Mouse (Mus musculus): Measurements from ENCODE around the gene Celsr3.

The Celsr3 gene

DNA sequence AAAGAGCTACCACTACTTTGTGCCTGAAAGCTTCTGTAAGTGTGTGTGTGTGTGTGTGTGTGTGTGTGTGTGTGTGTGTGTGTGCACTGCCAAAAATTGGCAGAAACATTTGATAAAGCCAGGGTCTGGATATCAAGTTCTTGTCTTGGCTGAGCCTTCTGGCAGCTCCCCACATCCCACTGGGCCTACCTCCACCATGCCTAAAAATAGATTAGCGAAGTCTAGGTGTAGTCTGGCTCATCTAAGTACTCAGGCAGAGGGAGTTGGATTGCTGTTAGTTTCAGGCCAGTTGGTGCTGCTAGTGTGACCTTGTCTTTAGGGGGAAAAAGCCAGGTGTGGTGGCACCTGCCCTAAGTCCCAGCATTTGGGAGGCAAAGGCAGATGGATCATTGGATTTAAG, 19.3 kb upstream of the Celsr3 start:
- no peak for DNase-seq (ENCODE audit: low spot score)

DNA sequence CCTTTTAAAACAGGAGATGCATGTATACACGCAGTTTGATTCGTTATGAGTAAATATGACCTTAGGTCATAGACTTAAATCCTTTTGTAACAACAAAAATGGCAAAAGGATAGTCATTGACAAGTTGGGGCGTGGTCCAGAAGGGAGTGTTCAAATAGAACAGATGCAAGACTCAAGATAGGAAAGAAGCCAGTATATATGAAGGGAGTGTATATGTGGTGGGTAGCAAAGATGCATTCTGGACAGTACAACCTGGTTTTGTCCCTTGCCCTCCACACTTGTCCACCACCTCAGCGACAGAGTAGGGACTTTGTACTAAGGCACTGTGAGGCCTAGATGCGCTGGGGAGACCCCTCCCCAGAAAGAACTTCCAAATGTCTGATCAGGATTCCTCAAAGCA, 18.4 kb upstream of the Celsr3 start:
- no peak for DNase-seq (ENCODE audit: low spot score)

DNA sequence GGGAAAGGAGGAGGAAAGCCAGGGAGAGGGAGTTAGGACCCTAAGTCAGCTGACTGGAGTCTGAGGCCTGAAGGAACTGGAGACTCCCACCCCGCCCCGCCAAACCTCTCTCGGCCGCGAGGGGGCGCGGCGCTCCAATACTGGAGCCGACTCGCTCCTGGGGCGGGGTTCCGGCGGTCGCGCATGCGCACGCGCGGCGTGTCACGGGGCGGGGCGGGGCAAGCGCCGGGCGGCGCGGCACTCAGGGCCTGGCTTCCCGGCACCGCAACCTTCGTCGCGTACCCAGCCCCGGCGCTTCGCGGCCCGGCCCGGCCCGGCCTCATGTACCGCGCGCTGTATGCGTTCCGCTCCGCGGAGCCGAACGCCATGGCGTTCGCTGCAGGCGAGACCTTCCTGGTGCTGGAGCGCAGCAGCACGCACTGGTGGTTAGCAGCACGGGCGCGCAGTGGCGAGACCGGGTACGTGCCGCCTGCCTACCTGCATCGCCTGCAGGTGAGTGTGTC, 17.9 kb upstream of the Celsr3 start, which contains the start of gene Nckipsd:
TSS of gene Nckipsd (plus strand) at position 206 of the 503 bp plus-strand sequence.
- peak; percentile 92 for DNase-seq (ENCODE audit: low spot score)

DNA sequence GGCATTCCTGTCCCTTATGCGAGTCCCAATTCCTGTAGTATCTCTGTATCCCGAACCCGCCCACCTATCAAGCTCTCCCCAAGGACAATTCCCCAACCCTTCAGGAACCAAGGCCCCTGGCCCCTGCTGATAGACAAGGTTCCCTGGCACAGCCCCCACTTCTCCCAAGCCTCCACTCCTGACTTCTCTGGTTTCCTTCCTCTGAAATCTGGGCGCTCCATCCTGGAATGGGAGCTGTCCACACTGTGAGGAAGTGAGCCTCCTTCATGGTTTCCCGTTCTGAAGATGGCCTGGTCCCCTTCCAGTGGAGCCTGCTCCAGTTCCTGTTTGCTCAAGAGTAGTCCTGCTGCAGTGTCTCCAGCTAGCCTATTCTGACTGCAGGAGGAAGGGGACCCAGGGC, 16.9 kb upstream of the Celsr3 start:
- no peak for DNase-seq (ENCODE audit: low spot score)

DNA sequence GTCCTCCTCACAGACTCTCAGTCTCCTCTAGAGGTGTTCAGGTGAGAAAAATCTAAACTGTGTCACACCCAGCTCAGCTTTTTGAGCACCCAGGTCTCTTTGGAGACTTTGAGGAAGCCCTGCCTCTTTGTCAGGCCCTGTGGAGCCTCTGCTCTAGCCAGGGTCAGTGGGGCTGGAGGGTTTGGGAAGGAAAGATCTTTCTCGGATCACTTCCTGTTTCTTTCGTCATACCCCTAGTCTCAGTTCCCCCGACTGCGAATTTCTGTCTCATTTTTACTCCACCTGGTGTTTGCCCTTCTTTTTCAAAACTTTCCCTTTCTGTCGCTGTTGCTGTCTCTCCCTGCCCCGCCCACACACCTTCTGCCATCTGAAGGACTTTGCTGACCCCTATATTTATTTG, 16.4 kb upstream of the Celsr3 start:
- DNase-seq (ENCODE audit: low spot score): no peak

DNA sequence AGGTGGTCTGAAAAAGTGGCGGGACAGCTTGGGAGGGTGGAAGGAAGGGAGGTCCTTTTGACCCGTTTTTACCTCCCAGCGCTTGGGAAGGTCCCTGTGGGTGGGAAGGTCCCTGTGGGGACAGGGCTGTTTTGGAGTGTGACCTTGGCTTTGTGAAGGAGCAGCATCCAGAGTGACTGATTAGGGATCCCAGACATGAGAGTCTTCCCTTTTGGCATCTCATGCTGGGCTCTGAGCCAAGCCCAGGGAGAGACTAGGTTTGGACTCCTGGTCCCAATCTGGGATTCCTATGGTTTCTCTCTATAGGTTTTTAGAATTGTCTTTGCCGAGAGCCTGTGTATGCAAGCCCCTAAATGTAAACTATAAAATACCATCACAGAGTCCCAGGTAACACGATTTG, 15.6 kb upstream of the Celsr3 start:
- DNase-seq (ENCODE audit: low spot score): no peak

DNA sequence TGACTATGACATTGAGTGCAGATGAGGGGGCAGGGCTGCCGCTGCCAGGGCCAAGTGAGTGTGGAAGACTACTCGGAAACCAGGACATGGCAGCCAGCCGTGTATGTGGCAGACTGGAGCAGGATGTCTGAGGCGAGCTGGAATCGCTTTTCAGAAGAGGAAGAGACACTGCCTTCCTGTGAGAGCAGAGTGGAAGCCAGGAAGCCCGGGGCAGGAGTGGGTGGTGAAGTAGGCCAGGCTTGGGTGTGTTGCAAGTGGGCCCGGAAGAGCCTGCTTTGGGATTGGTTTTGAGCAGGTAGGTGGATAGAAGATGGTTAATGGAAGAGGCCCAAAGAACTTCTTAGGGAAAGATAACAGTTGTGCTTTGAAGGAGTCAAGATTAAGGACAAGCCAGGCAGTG, 10.6 kb upstream of the Celsr3 start:
- DNase-seq (ENCODE audit: low spot score): no peak

DNA sequence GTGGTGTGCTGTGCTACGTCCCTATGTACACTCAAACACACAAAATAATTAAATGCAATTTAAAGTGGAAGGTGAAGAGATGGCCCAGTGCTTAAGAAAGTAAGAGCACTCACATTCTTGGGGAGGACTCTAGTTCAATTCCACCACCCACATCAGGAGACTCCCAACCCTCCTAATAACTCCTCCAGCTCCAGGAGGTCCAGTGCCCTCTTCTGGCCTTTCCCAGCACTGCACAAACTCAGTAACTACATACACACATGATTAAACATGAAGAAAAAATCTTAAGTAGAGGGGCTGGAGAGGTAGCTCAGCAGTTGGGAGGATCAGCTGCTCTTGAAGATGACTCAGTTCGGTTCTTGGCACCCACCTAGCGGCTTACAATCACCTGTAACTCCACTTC, 6.6 kb upstream of the Celsr3 start:
- peak; percentile 69 for DNase-seq (ENCODE audit: low spot score)

DNA sequence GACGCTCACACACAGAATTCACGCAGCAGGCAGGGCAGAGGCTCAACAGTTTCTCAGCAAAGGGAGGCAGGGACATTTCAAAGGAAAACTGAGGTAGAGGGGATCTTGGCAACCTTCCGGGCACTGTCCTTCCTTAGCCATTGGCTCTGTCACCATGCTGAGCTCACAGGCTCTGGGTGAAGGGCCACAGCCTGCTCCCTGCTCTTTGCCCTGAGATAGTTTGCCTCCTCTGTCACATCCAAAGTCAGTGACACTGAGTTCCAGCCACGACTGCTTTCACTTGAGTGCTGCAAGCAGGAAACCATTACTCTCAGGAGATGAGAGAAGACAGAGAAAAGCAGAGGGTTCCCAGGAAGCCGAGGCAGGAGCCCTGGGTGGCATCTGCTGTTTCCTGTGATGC, 6.0 kb upstream of the Celsr3 start:
- DNase-seq (ENCODE audit: low spot score): no peak

DNA sequence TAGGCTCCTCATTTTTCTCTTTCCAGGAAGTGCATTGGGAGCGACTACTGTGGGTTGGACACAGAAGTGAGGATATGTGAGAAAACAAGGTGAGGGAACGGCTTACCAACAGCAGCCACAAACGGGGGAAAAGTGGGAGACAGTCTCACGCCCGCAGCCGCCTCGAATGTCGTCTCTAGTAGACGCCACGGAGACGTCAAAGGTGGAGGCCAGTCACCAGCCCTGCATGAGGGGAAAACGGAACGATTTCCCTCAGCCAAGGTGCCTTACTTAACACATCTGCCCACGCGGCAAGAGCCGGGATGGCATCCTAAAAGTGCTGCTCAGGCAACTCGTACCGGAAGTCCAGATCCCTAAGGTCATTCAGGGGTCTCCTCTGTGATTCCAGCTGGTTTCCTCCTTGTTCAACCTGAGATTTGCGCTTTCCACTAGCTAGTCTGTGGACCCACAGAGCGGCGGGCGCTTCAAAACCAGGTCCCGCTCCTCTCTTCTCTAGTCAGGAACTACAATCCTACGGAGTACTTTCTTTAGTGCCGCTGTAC, 1.9 kb upstream of the Celsr3 start:
- DNase-seq (ENCODE audit: low spot score): no peak

DNA sequence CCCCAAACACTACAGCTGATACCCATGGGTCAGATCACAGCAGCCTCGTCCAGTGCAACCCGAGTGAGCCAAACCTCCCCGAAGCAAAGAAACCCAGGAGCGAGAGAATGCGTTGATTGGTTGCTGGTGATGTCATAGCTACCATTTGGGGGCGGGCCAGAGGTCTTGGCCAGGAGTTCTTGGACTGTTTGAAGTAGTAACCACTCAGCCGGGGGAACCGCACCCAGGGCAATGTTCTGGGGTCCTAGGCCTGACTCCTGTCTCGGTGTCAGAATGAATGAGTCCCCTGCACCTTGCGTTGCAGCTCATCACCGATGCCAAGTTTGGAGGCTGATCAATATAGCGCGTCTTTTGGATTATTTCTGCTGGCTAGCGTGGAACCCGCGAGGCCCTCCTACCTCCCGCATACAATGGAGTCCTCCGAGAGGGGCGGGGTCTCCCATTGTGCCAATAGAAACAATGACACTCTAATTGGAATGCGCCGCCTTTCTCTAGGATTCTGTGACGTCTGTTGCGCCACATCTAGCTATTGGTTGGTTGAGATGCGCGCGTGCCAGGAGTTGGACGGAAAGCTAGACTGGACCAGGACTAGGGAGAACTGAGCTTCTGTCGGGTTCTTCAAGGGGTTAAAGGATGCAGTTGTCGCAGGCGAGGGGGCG, 1.2 kb upstream of the Celsr3 start:
- DNase-seq (ENCODE audit: low spot score): peak; percentile 90

DNA sequence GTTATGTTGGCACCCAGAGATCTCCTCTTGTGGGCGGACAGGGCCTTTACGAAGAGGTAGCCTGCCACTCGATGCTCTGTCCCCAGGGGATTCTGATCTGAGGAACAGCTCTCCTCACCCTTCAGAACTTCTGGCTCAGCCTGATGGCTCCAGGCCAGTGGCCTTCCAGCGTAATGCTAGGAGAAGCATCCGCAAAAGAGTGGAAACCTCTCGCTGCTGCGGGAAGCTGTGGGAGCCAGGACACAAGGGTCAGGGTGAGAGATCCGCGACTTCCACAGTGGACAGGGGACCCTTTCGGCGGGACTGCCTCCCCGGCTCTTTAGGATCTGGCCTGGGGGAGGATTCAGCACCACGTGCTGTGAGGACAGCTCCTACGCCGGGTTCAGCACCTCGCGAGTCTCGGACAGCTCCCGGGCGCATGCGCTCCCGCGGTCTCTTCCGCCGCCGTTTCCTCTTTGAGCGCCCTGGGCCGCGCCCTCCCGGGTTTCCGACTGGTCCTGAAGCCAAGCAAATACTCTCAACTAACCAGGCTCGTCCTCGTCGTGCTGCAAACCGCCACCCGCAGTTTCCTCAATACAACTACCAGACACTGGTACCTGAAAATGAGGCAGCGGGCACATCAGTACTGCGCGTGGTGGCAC, 700 bp downstream of the Celsr3 start:
- peak; percentile 57 for DNase-seq (ENCODE audit: low spot score)

DNA sequence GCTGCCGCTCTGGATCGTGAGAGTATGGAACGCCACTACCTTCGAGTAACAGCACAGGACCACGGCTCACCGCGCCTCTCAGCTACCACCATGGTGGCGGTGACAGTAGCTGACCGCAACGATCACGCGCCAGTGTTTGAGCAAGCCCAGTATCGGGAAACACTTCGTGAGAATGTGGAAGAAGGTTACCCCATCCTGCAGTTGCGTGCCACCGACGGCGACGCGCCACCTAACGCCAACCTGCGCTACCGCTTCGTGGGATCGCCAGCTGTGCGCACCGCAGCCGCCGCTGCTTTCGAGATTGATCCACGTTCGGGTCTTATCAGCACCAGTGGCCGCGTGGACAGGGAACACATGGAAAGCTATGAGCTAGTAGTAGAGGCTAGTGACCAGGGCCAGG, 1.3 kb downstream of the Celsr3 start:
- no peak for DNase-seq (ENCODE audit: low spot score)

DNA sequence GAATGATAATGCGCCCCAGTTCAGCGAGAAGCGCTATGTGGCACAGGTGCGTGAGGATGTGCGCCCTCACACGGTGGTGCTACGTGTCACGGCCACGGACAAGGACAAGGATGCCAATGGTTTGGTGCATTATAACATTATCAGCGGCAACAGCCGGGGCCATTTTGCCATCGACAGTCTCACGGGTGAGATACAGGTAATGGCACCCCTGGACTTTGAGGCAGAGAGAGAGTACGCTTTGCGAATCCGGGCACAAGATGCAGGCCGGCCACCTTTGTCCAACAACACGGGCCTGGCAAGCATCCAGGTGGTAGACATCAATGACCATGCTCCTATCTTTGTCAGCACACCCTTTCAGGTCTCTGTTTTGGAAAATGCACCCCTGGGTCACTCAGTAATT, 1.8 kb downstream of the Celsr3 start:
- DNase-seq (ENCODE audit: low spot score): no peak

DNA sequence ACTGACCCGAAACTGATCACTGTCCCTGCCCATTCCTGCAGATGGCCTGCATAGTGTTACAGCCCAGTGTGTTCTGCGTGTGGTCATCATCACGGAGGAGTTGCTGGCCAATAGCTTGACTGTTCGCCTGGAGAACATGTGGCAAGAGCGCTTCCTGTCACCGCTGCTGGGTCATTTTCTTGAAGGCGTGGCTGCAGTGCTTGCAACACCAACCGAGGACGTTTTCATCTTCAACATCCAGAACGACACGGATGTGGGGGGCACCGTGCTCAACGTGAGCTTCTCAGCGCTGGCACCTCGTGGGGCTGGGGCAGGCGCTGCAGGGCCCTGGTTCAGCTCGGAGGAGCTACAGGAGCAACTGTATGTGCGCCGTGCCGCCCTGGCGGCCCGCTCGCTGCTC, 5.5 kb downstream of the Celsr3 start:
- no peak for DNase-seq (ENCODE audit: low spot score)

DNA sequence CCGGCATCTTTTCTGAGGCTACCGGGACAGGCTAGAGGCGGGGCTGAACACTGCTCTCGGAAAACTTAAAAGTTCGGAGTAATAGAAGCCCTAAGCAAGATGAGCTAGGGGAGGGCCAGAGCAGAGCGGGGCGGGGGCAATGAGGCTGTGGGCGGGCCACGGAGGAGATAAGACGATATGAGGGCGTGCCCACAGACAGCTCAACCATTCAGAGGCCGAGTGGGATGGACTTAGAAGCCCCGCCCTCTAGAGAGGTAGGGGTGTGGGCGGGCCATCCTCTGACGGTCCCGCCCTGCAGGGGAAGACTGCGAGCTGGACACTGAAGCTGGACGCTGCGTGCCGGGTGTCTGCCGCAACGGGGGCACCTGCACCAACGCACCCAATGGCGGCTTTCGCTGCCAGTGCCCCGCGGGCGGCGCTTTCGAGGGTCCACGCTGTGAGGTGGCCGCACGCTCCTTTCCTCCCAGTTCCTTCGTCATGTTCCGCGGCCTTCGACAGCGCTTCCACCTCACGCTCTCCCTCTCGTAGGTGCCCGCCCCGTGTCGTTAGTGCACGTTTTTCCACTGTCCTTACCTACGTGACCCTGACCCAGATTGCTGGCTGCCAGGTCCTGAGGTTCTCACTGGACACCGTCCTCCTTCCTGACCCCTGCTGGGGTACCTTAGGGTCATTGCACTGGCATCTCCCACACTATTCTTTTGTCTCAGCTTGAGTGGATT, 6.4 kb downstream of the Celsr3 start:
- peak; percentile 82 for DNase-seq (ENCODE audit: low spot score)

DNA sequence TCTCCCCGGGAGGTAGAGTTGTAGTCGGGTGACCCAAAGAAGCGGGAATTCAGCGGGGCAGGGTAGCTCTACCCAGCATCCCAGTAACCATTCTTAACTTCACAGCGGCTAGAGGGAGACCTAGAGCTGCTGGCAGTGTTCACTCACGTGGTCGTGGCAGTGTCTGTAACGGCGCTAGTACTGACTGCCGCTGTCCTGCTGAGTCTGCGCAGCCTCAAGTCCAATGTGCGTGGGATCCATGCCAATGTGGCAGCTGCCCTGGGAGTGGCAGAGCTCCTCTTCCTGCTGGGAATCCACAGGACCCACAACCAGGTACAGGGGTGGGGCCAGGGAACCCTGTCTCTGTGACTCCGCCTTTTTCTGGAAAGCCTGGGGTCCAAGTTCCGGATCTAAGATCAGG, 16.9 kb downstream of the Celsr3 start:
- peak; percentile 69 for DNase-seq (ENCODE audit: low spot score)

DNA sequence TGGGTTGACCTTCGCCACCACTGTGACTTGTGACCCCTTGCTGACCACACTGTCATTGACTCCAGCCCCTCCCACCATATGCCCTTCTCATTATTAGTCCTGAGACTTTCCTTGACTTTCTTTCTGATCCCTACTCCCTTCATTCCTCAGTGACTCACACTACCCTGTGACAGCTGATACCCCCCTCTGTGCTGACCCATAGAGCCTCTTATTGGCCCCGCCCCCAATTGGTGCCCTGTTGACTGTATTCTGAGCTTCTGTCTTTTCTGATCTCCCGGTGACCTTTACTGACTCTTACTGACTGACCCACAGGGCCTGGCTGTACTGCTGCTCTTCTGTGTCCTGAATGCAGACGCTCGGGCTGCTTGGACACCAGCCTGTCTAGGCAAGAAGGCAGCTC, 19.3 kb downstream of the Celsr3 start:
- no peak for DNase-seq (ENCODE audit: low spot score)

DNA sequence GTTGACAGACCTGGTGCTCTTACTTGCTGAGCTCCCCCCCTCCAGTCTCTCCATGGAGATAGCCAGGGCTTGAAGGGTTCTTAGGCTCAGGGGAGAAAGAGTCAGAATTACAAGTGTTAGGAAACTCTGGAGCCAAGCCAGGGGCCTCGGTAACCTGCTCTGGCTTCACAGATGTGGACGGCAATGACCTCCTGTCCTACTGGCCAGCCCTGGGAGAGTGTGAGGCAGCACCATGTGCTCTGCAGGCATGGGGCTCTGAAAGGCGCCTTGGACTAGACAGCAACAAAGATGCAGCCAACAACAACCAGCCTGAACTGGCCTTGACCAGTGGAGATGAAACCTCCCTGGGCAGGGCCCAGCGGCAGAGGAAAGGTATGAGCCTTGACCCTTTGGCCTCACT, 21.3 kb downstream of the Celsr3 start:
- DNase-seq (ENCODE audit: low spot score): no peak

DNA sequence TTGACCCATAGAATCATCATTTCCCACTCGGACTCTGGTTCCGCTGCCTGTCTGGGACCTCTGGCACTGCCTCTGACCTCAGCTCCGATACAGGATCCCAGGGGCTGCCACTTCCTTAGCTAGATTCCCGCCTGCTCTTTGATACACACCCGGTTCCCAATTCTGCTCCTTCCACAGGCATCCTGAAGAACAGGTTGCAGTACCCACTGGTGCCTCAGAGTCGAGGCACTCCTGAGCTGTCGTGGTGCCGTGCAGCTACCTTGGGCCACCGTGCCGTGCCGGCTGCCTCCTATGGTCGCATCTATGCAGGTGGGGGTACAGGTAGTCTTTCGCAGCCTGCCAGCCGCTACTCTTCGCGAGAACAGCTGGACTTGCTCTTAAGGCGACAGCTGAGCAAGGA, 22.3 kb downstream of the Celsr3 start:
- no peak for DNase-seq (ENCODE audit: low spot score)

DNA sequence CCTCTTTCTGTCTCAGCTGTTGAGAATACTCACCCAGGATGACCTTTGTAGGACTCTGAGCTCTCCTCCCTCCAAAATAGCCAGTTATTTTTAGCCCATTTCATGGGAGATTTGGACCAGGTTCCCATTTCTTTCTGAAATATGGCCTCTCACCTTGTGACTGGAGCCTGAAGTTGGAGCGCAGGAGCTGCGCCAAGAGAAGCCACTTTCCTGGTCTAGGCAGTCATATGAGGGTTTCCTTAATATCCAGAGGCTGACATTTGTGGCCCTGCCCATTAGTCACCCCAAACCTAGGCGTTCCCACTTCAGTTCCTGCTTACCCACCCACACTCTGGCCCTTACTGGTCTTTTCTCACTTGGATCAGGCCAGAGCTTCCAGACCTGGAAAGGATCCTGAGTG, 26.9 kb downstream of the Celsr3 start, which contains the start of gene Slc26a6:
TSS of gene Slc26a6 (plus strand) at position 308 of the 400 bp plus-strand sequence.
- DNase-seq (ENCODE audit: low spot score): no peak

DNA sequence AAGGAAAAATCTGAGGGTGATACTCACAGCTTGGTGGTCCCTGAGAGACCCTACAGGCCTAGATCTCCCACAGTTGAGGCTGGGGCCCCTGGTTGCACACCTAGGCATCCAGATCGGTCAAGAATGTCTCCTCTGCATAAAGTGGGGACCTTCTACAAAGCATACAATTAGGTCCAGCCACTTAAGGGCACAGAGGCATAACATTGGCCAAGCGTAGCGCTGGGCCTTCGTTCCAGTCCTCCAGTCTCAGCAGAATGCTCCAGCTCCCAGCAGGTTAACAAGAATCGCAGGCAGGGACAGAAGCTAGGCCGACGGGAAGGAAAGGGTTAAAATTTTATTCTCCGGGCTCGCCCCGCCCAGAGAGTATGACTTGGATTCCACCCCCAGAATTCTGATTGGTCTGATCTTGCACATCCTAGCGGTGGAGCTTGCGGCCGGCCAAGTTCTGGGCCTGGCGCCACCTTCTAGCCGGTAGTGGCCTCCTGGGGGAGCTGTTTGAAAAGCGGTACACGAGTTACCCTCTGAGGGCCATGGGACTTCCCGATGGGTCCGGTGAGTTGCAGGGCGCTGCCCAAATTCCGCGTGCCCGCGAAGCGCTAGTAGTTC, 27.6 kb downstream of the Celsr3 start:
- peak; percentile 92 for DNase-seq (ENCODE audit: low spot score)

Data from layer of hippocampus, adult 11-12 months (tissue).